Mouse (Mus musculus) kidney, postnatal 0 days (tissue): Measurements from ENCODE around the gene Ddx31. TPM values are rescaled to one million over a fixed set of nuclear protein-coding genes. Genes with fewer than 3 reads are reported as not detected.

Experiments used
- ATAC-seq: fragments of 200-750 bp; cut with Nextera tagmentation; replicated peaks from 2 replicates; pipeline ENCODE4 v1.8.0; 2017; ENCODE audit warnings: low read depth, moderate number of reproducible peaks, moderate TSS enrichment, moderate library complexity; ENCODE audit not compliant: low FRiP score
- DNase-seq: peaks from one replicate; pipeline ENCODE4 v3.0.0-alpha.2; 2016; ENCODE audit warnings: low spot score
- H3K27ac ChIP-seq: fragments of 300-500 bp; sonication (generic); 2 replicates; pipeline ENCODE4 v1.5.1; 2014; ENCODE audit warnings: mild to moderate bottlenecking
- H3K27me3 ChIP-seq: fragments of 300-500 bp; sonication (generic); 2 replicates; pipeline ENCODE4 v1.6.1; 2014; ENCODE audit warnings: low read length, mixed read lengths; ENCODE audit not compliant: insufficient read depth
- H3K36me3 ChIP-seq: fragments of 300-500 bp; sonication (generic); 2 replicates; pipeline ENCODE4 v1.6.1; 2014; ENCODE audit warnings: low read length, mixed read lengths; ENCODE audit not compliant: insufficient read depth
- H3K4me1 ChIP-seq: fragments of 300-500 bp; sonication (generic); replicated peaks from 2 replicates; pipeline ENCODE4 v1.6.1; 2014; ENCODE audit warnings: antibody characterized with exemption, low read length, mixed read lengths; ENCODE audit not compliant: insufficient read depth
- H3K4me2 ChIP-seq: fragments of 300-500 bp; sonication (generic); 2 replicates; pipeline ENCODE4 v1.6.1; 2014; ENCODE audit warnings: mild to moderate bottlenecking, low read length, moderate library complexity, mixed read lengths
- H3K4me3 ChIP-seq: fragments of 300-500 bp; sonication (generic); replicated peaks from 2 replicates; pipeline ENCODE4 v1.5.1; 2014; ENCODE audit warnings: low read depth, low read length
- H3K9ac ChIP-seq: fragments of 300-500 bp; sonication (generic); 2 replicates; pipeline ENCODE4 v1.6.1; 2014; ENCODE audit warnings: low read depth, low read length
- H3K9me3 ChIP-seq: fragments of 300-500 bp; sonication (generic); replicated peaks from 2 replicates; pipeline ENCODE4 v1.6.1; 2016; ENCODE audit warnings: low read length, inconsistent platforms, mixed read lengths
- CTCF ChIP-seq: IDR thresholded peaks from 2 replicates; pipeline ENCODE4 v1.5.1; 2016; ENCODE audit warnings: antibody characterized with exemption, low read depth, mild to moderate bottlenecking, moderate library complexity
- WGBS: fragments of 180-500 bp; shearing (Covaris S2); extraction: QIAGEN DNeasy Blood & Tissue Kit; methylation state at CpG from one replicate; pipeline ENCODE4 v1.1.7; 2014; 5-methylcytosine and 5-hydroxymethylcytosine counted together
- polyA plus RNA-seq: library from polyadenylated mRNA; unstranded; fragments of >200 nt; fragmentation: Nextera tagmentation; extraction: Ambion mirVana; gene quantifications from 2 replicates; pipeline ENCODE4 v1.2.1, GENCODE M21; 2015

The Ddx31 gene
- polyA plus RNA-seq, 1 experiment from 2014 or later = 8.7 TPM

DNA sequence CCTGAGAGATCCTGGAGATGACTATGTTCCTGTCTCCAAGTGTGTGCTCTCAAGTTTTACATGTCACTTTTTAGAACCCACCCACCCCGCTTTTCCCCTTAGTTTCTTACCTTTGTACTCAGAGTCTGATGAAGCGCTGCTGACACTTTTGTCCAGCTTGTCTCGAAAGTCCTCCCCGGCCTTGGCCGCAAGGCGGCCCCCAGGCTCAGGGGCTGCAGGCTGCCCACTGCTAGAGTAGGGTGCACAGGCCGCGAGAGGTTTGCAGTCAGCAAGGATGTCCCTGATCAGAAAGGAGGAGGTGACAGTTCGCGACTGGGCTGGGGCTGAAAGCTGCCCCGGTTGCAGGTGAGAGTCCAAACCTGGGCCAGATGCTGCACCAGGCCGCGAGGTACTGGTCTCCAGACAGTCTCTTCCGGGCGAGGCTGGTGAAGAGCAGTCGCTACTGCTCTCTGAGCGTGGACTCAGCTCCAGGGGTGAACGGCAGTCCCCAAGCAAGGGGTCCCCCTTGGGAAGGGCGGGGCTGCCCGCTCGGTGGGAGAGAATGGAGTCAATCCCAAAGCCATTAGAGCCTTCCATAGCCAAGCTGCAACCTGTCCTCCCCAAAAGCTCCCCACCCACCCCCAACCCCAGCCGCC, 75.0 kb downstream of the Ddx31 start:
- no peak for TF ChIP-seq CTCF
- DNase-seq (no peak), ATAC-seq (no peak)
- Histone ChIP-seq H3K9me3 (no peaks in the 10 kb centered on the region), H3K27me3 (peaks cover 97% of the 10 kb centered on the region), H3K4me2 (no peak overlapping the region), H3K4me1 (no peaks in the 10 kb centered on the region), H3K36me3 (no peaks in the 10 kb centered on the region), H3K4me3 (no peak overlapping the region), H3K9ac (no peak overlapping the region), H3K27ac (no peak overlapping the region)
- WGBS = 1% methylated on average over 22 of the region's 22 CpGs

DNA sequence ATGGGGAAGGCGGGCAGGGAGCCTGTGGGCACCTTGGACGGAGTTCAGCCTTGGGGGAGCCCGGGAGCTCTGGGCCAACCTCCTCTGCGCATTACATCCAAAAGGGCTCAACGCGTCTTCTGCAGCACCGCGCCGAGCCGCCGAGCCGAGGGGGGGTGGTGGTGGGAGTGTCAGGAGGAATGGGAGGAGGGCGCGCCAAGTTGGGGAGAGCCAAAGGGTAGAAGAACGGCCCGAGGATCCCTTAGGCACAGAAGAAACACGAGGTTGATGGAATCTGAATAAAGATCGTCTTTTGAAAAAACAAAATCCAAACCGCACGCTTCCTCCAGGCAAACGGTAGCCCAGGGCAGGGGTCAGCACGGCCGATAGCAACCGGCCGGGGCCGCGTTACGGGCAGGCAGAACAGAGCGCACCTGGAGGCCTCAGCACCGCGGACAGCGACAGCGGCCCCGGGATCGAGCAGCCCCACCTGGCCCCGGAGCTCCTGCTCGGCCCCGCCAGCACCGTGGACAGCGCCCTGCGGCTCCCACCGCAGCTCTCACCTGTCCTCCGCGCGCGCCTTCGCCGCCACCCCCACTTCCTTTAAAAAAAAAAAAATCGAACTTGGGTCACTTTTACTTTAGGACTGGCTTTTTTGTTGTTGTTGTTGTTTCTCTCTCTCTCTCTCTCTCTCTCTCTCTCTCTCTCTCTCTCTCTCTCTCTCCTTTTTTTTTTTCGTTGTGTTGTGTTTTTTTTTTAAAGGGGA, 75.7 kb downstream of the Ddx31 start:
- Histone ChIP-seq H3K27ac (no peak overlapping the region), H3K9me3 (no peaks in the 10 kb centered on the region), H3K36me3 (no peaks in the 10 kb centered on the region), H3K4me3 (no peak overlapping the region), H3K4me2 (0 out of 2 replicates have a peak overlapping the region, but pooled peaks have one; percentile 5), H3K27me3 (peaks cover 93% of the 10 kb centered on the region), H3K9ac (no peak overlapping the region), H3K4me1 (no peaks in the 10 kb centered on the region)
- DNase-seq (peak; percentile 61), ATAC-seq (peak; percentile 79; the same call in 1 of the 2 replicates)
- under 1% methylated on average over 50 of the region's 50 CpGs for WGBS
- TF ChIP-seq CTCF = no peak

DNA sequence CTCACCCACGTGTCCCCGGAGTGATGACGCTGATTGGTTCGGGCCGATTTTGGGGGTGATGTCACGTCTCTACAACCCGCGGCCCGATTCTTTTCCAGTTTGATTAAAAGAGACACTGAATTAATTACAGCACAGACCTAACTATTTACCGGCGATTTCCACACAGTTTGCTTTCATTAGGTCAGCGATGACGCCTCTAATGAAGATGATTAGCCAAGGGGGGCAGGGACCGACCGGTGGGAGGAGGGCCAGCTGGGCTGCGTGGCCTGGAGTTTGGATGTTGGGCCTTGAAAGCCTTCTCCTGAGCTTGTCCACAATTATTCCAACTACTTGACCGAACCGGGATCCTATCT, 76.3 kb downstream of the Ddx31 start, which contains the start of gene Barhl1:
Gene Barhl1, minus strand, starts transcription at position 156 of the 353 bp plus-strand sequence.
- ATAC-seq = no peak
- no peak within 1 kb of the TSS for H3K4me3 ChIP-seq
- H3K27ac ChIP-seq = no peak within 1 kb of the TSS
- peaks cover 91% of the 10 kb centered on the region for H3K27me3 ChIP-seq
- peak within 1 kb of the TSS; percentile 27; the same call in 1 of the 2 replicates for H3K4me2 ChIP-seq
- TF ChIP-seq CTCF = no peak
- no peaks in the 10 kb centered on the region for H3K36me3 ChIP-seq
- no peak within 1 kb of the TSS for H3K9ac ChIP-seq
- H3K9me3 ChIP-seq = no peaks in the 10 kb centered on the region
- no peak for DNase-seq
- no peaks in the 10 kb centered on the region for H3K4me1 ChIP-seq
- WGBS = 3% methylated on average over 18 of the region's 18 CpGs

DNA sequence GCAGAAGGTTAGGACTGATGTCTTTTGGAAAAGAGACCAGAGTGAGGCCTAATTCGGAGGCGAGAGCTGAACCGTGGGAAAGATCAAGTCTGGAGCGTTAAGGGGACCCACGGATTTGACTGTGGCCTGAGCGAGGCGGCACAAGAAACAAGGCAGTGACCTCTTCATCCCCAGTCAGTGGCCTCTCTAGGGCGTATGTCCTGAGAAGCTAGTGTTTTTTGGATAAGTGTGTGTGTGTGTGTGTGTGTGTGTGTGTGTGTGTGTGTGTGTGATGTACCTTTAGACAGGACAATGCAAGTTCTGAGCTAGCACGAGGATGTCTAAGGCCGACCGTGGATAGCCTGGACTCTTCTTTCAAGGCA, 76.9 kb downstream of the Ddx31 start:
- DNase-seq (no peak), ATAC-seq (no peak)
- H3K9me3 ChIP-seq = no peaks in the 10 kb centered on the region
- H3K4me3 ChIP-seq = no peak overlapping the region
- no peak overlapping the region for H3K9ac ChIP-seq
- H3K4me1 ChIP-seq = no peaks in the 10 kb centered on the region
- H3K27me3 ChIP-seq = peaks cover 91% of the 10 kb centered on the region
- 8% methylated on average over 11 of the region's 11 CpGs for WGBS
- no peak for TF ChIP-seq CTCF
- H3K36me3 ChIP-seq = no peaks in the 10 kb centered on the region
- no peak overlapping the region for H3K4me2 ChIP-seq
- no peak overlapping the region for H3K27ac ChIP-seq

DNA sequence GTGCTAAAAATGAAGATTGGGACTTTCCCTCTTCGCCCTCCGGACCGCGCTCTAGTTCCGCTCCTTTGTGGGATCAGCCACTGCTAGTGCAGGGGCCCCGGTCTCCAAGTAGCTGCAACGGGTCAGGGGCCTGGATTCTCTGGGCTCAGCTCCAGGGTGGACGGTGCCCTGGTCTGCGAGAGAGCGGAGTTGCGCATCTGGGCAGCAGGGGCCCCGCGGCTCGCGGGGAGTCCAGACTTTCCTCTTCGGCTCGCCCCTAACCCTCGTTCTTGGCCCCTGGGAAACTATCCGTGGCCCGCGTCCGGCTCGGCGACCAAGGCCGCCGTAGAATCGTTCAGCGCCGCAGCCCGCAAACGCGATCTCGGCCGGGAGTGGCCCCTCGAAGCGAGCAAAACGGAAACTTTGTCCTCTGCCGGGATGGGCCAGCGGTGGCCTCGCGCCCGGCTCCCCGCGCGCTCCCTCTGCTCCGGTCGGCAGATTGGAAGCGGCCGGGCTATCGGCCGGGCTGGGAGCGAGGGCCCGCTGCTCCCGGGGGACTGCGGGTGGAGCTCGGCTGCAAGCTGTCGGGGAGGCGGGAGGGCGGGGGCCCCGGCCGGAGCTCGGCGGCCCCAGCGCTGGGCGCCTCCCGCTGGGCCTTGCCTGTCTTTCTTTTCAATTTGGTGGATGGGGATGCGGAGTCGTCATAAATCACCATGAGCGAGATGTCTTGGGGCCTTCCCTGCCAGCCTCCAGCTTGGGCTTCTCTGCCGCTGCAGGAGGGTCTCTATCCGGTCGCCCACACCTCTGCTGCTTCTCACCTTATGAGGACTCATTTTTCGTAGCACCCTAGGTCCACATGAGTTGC, 77.5 kb downstream of the Ddx31 start:
- no peaks in the 10 kb centered on the region for H3K4me1 ChIP-seq
- DNase-seq (no peak), ATAC-seq (no peak)
- H3K4me3 ChIP-seq = 0 out of 2 replicates have a peak overlapping the region, but pooled peaks have one; percentile 17
- TF ChIP-seq CTCF = no peak
- no peaks in the 10 kb centered on the region for H3K9me3 ChIP-seq
- H3K36me3 ChIP-seq = no peaks in the 10 kb centered on the region
- peak overlapping the region; percentile 27 for H3K4me2 ChIP-seq
- WGBS = under 1% methylated on average over 73 of the region's 73 CpGs
- H3K27ac ChIP-seq = no peak overlapping the region
- H3K27me3 ChIP-seq = peaks cover 91% of the 10 kb centered on the region
- no peak overlapping the region for H3K9ac ChIP-seq

DNA sequence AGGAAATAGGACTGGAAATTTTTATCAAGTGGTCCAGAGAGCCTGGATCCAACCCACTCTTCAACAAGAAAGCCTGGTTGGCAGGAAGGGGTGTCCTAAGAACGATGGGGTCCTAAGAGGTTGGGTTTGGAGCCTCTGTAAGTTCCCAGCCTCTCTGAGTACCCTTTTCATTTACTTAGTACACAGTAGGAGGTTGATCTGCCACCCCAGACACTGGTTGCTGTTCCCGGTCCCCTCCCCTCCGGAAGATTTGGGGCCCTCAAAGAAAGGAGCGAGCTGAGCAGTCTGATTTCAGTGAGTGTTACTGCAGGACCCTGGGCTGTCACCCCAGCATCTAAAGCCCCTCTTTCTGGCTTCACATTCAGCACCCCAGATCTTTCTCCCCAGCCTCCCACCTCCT, 78.8 kb downstream of the Ddx31 start:
- H3K4me2 ChIP-seq = no peak overlapping the region
- TF ChIP-seq CTCF = no peak
- peaks cover 88% of the 10 kb centered on the region for H3K27me3 ChIP-seq
- H3K27ac ChIP-seq = no peak overlapping the region
- H3K4me1 ChIP-seq = no peaks in the 10 kb centered on the region
- ATAC-seq = no peak
- no peaks in the 10 kb centered on the region for H3K9me3 ChIP-seq
- no peak overlapping the region for H3K4me3 ChIP-seq
- H3K9ac ChIP-seq = no peak overlapping the region
- WGBS = 0% methylated on average over 4 of the region's 4 CpGs
- no peak for DNase-seq
- H3K36me3 ChIP-seq = no peaks in the 10 kb centered on the region
